Mouse (Mus musculus) lung, postnatal 0 days (tissue): ENCODE data around the gene Trim47.

Source experiments
- CTCF ChIP-seq: IDR thresholded peaks from 2 replicates; pipeline ENCODE4 v1.5.1; 2016; ENCODE audit warnings: antibody characterized with exemption, mild to moderate bottlenecking
- EP300 ChIP-seq: IDR thresholded peaks from 2 replicates; pipeline ENCODE4 v1.6.1; 2016; ENCODE audit warnings: antibody characterized with exemption, mild to moderate bottlenecking, control low read depth

DNA sequence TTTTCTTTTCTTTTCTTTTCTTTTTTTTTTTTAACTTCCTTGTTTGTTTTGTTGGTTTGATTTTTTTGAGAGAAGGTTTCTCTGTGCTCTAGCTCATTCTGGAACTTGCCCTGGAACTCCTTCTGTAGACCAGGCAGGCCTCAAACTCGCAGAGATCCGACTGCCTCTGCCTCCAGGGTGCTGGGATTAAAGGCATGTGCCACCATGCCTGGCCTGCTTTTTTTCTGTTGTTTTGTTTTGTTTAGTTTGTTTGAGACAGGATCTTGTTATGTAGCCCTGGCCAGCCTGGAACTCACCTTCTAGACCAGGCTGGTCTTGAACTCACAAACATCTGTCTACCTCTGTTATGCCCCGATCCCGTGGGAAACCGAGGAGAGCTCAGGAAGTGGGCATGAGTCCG is 37.5 kb downstream of the Trim47 start:
- TF ChIP-seq CTCF (no peak), EP300 (no peak)
